Mouse (Mus musculus) stomach, embryonic 15.5 days (tissue): ENCODE results near the gene Gadd45g. TPM values are rescaled to one million over a fixed set of nuclear protein-coding genes. Genes with fewer than 3 reads are reported as not detected.
"Not testable (repeated sequence)": the region's sequence is repeated elsewhere in the genome, so short reads cannot be mapped to it uniquely, and the experiment has no call there.

Source experiments
- ATAC-seq: fragments of 200-750 bp; cut with Nextera tagmentation; 2 replicates; pipeline ENCODE4 v1.8.0; 2017; ENCODE audit warnings: low read depth, moderate number of reproducible peaks, moderate TSS enrichment; ENCODE audit not compliant: insufficient read depth, low FRiP score
- H3K27ac ChIP-seq: fragments of 300-500 bp; sonication (generic); 2 replicates; pipeline ENCODE4 v1.5.1; 2015; ENCODE audit warnings: mild to moderate bottlenecking, inconsistent platforms
- H3K27me3 ChIP-seq: fragments of 300-500 bp; sonication (generic); replicated peaks from 2 replicates; pipeline ENCODE4 v1.6.1; 2015; ENCODE audit warnings: inconsistent platforms
- H3K36me3 ChIP-seq: fragments of 300-500 bp; sonication (generic); 2 replicates; pipeline ENCODE4 v1.6.1; 2015; ENCODE audit warnings: inconsistent platforms
- H3K4me1 ChIP-seq: fragments of 300-500 bp; sonication (generic); 2 replicates; pipeline ENCODE4 v1.6.1; 2015; ENCODE audit warnings: inconsistent platforms
- H3K4me2 ChIP-seq: fragments of 300-500 bp; sonication (generic); 2 replicates; pipeline ENCODE4 v1.6.1; 2015; ENCODE audit warnings: mild to moderate bottlenecking, inconsistent platforms
- H3K4me3 ChIP-seq: fragments of 300-500 bp; sonication (generic); replicated peaks from 2 replicates; pipeline ENCODE4 v1.5.1; 2015; ENCODE audit warnings: inconsistent platforms
- H3K9ac ChIP-seq: fragments of 300-500 bp; sonication (generic); 2 replicates; pipeline ENCODE4 v1.6.1; 2015; ENCODE audit warnings: inconsistent platforms
- H3K9me3 ChIP-seq: fragments of 300-500 bp; sonication (generic); 2 replicates; pipeline ENCODE4 v1.6.1; 2016; ENCODE audit warnings: inconsistent platforms
- WGBS: fragments of 180-500 bp; shearing (Covaris S2); methylation state at CpG from one replicate; pipeline ENCODE4 v1.1.7; 2015; 5-methylcytosine and 5-hydroxymethylcytosine counted together
- polyA plus RNA-seq: library from polyadenylated mRNA; unstranded; fragments of >200 nt; fragmentation: Nextera tagmentation; extraction: Ambion mirVana; gene quantifications from 2 replicates; pipeline ENCODE4 v1.2.1, GENCODE M21; 2015

The Gadd45g gene
- polyA plus RNA-seq, 1 experiment from 2014 or later, result 39.0 TPM

GRCm38 (mm10) chr13:51835208-51835607, 11.3 kb upstream of the Gadd45g start:
- not testable (repeated sequence) for H3K9me3 ChIP-seq, ATAC-seq, H3K27me3 ChIP-seq, H3K9ac ChIP-seq, H3K36me3 ChIP-seq, H3K4me2 ChIP-seq, H3K4me1 ChIP-seq, H3K27ac ChIP-seq, H3K4me3 ChIP-seq
- WGBS, result 74% methylated on average over 4 of the region's 4 CpGs

- H3K9ac ChIP-seq, result no peak overlapping the region
- H3K36me3 ChIP-seq, result no peaks in the 10 kb centered on the region
- H3K4me1 ChIP-seq, result peaks cover 18% of the 10 kb centered on the region
- H3K4me3 ChIP-seq, result no peak overlapping the region
- 21% methylated on average over 5 of the region's 5 CpGs for WGBS
- H3K27ac ChIP-seq, result no peak overlapping the region
- ATAC-seq, result no peak
- H3K27me3 ChIP-seq, result peaks cover 13% of the 10 kb centered on the region
- H3K9me3 ChIP-seq, result no peaks in the 10 kb centered on the region
- no peak overlapping the region for H3K4me2 ChIP-seq
Observed at GRCm38 (mm10) chr13:51837402-51837801, 9.1 kb upstream of the Gadd45g start.

GRCm38 (mm10) chr13:51839250-51840026, 7.0 kb upstream of the Gadd45g start:
- no peak for ATAC-seq
- Histone ChIP-seq H3K9ac (no peak overlapping the region), H3K4me3 (no peak overlapping the region), H3K36me3 (no peaks in the 10 kb centered on the region), H3K27ac (no peak overlapping the region), H3K4me2 (no peak overlapping the region), H3K27me3 (peaks cover 13% of the 10 kb centered on the region), H3K9me3 (no peaks in the 10 kb centered on the region), H3K4me1 (peaks cover 13% of the 10 kb centered on the region)
- 21% methylated on average over 8 of the region's 8 CpGs for WGBS

GRCm38 (mm10) chr13:51840702-51841101, 5.8 kb upstream of the Gadd45g start:
- no peaks in the 10 kb centered on the region for H3K9me3 ChIP-seq
- 42% methylated on average over 6 of the region's 6 CpGs for WGBS
- peaks cover 13% of the 10 kb centered on the region for H3K27me3 ChIP-seq
- no peak overlapping the region for H3K9ac ChIP-seq
- H3K36me3 ChIP-seq, result no peaks in the 10 kb centered on the region
- H3K4me2 ChIP-seq, result no peak overlapping the region
- H3K4me1 ChIP-seq, result peaks cover 20% of the 10 kb centered on the region
- H3K27ac ChIP-seq, result no peak overlapping the region
- no peak for ATAC-seq
- H3K4me3 ChIP-seq, result no peak overlapping the region

GRCm38 (mm10) chr13:51841541-51842115, 4.8 kb upstream of the Gadd45g start:
- WGBS, result 25% methylated on average over 12 of the region's 12 CpGs
- Histone ChIP-seq H3K36me3 (no peaks in the 10 kb centered on the region), H3K4me1 (peaks cover 20% of the 10 kb centered on the region), H3K4me3 (no peak overlapping the region), H3K9ac (no peak overlapping the region), H3K4me2 (no peak overlapping the region; the same call in 1 of the 2 replicates), H3K27ac (no peak overlapping the region), H3K27me3 (peaks cover 13% of the 10 kb centered on the region), H3K9me3 (no peaks in the 10 kb centered on the region)
- no peak for ATAC-seq

- no peak for ATAC-seq
- no peaks in the 10 kb centered on the region for H3K9me3 ChIP-seq
- H3K27me3 ChIP-seq, result peaks cover 13% of the 10 kb centered on the region
- H3K4me1 ChIP-seq, result peaks cover 24% of the 10 kb centered on the region
- no peak overlapping the region for H3K27ac ChIP-seq
- peak overlapping the region; percentile 33; the same call in 1 of the 2 replicates for H3K4me2 ChIP-seq
- no peak overlapping the region for H3K4me3 ChIP-seq
- H3K36me3 ChIP-seq, result no peaks in the 10 kb centered on the region
- H3K9ac ChIP-seq, result no peak overlapping the region
- 30% methylated on average over 5 of the region's 5 CpGs for WGBS
Observed at GRCm38 (mm10) chr13:51842191-51842590, 4.3 kb upstream of the Gadd45g start.

- no peak for ATAC-seq
- no peak overlapping the region for H3K9ac ChIP-seq
Observed at GRCm38 (mm10) chr13:51842773-51843172, 3.7 kb upstream of the Gadd45g start.

GRCm38 (mm10) chr13:51843298-51843697, 3.2 kb upstream of the Gadd45g start:
- H3K4me1 ChIP-seq, result peaks cover 25% of the 10 kb centered on the region
- peaks cover 13% of the 10 kb centered on the region for H3K27me3 ChIP-seq
- no peak overlapping the region for H3K9ac ChIP-seq
- H3K27ac ChIP-seq, result no peak overlapping the region
- H3K4me2 ChIP-seq, result no peak overlapping the region
- no peak for ATAC-seq
- no peaks in the 10 kb centered on the region for H3K9me3 ChIP-seq
- H3K36me3 ChIP-seq, result no peaks in the 10 kb centered on the region
- H3K4me3 ChIP-seq, result no peak overlapping the region
- 79% methylated on average over 4 of the region's 4 CpGs for WGBS

More at GRCm38 (mm10) chr13:51842773-51843172, 3.7 kb upstream of the Gadd45g start:
- H3K4me2 ChIP-seq, result peak overlapping the region; percentile 33
- no peaks in the 10 kb centered on the region for H3K9me3 ChIP-seq
- peaks cover 13% of the 10 kb centered on the region for H3K27me3 ChIP-seq
- H3K27ac ChIP-seq, result no peak overlapping the region
- peaks cover 24% of the 10 kb centered on the region for H3K4me1 ChIP-seq
- 24% methylated on average over 12 of the region's 12 CpGs for WGBS
- H3K4me3 ChIP-seq, result 0 out of 2 replicates have a peak overlapping the region, but pooled peaks have one; percentile 5
- no peaks in the 10 kb centered on the region for H3K36me3 ChIP-seq

GRCm38 (mm10) chr13:51844118-51844517, 2.4 kb upstream of the Gadd45g start:
- Histone ChIP-seq H3K27ac (no peak overlapping the region), H3K4me3 (no peak overlapping the region), H3K4me1 (peaks cover 32% of the 10 kb centered on the region), H3K9me3 (no peaks in the 10 kb centered on the region), H3K27me3 (peaks cover 13% of the 10 kb centered on the region), H3K36me3 (no peaks in the 10 kb centered on the region), H3K9ac (no peak overlapping the region), H3K4me2 (no peak overlapping the region)
- ATAC-seq, result no peak
- 79% methylated on average over 10 of the region's 10 CpGs for WGBS

GRCm38 (mm10) chr13:51844661-51845060, 1.8 kb upstream of the Gadd45g start:
- H3K27ac ChIP-seq, result no peak overlapping the region
- H3K9ac ChIP-seq, result no peak overlapping the region
- H3K27me3 ChIP-seq, result peaks cover 13% of the 10 kb centered on the region; the same call in 1 of the 2 replicates
- peaks cover 38% of the 10 kb centered on the region for H3K4me1 ChIP-seq
- H3K36me3 ChIP-seq, result no peaks in the 10 kb centered on the region
- H3K4me2 ChIP-seq, result no peak overlapping the region
- H3K9me3 ChIP-seq, result no peaks in the 10 kb centered on the region
- ATAC-seq, result no peak
- no peak overlapping the region for H3K4me3 ChIP-seq
- 15% methylated on average over 10 of the region's 10 CpGs for WGBS

- Histone ChIP-seq H3K36me3 (no peaks in the 10 kb centered on the region), H3K27ac (0 out of 2 replicates have a peak overlapping the region, but pooled peaks have one; percentile 94), H3K27me3 (peaks cover 13% of the 10 kb centered on the region; the same call in 1 of the 2 replicates), H3K9ac (no peak overlapping the region), H3K4me1 (peaks cover 42% of the 10 kb centered on the region), H3K4me3 (peak overlapping the region; percentile 66), H3K4me2 (peak overlapping the region; percentile 99), H3K9me3 (no peaks in the 10 kb centered on the region)
- 13% methylated on average over 10 of the region's 10 CpGs for WGBS
- no peak for ATAC-seq
Observed at GRCm38 (mm10) chr13:51845072-51845471, 1.4 kb upstream of the Gadd45g start.

- H3K36me3 ChIP-seq, result no peaks in the 10 kb centered on the region
- peak overlapping the region; percentile 94 for H3K27ac ChIP-seq
- WGBS, result under 1% methylated on average over 45 of the region's 45 CpGs
- peak overlapping the region; percentile 99 for H3K4me2 ChIP-seq
- no peak for ATAC-seq
- H3K9ac ChIP-seq, result peak overlapping the region; percentile 63
- H3K4me3 ChIP-seq, result peak overlapping the region; percentile 66
- no peaks in the 10 kb centered on the region for H3K9me3 ChIP-seq
- H3K4me1 ChIP-seq, result peaks cover 42% of the 10 kb centered on the region
- H3K27me3 ChIP-seq, result peaks cover 8% of the 10 kb centered on the region; the same call in 1 of the 2 replicates
Observed at GRCm38 (mm10) chr13:51845591-51846191, 787 bp upstream of the Gadd45g start.
